Mouse (Mus musculus) mature B cell (primary cell): ENCODE results near the gene Met.

Source experiments
- in situ Hi-C: fragments of 300-500 bp; cut with MboI; formaldehyde crosslinking; loops from 2 replicates; pipeline ENCODE4 v1.14.3; 2019

Gene Met

DNA sequence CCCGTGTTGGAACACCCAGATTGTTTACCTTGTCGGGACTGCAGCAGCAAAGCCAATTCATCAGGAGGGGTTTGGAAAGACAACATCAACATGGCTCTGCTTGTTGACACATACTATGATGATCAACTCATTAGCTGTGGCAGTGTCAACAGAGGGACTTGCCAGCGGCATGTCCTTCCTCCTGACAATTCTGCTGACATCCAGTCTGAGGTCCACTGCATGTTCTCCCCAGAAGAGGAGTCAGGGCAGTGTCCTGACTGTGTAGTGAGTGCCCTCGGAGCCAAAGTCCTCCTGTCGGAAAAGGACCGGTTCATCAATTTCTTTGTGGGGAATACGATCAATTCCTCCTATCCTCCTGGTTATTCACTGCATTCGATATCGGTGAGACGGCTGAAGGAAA, 27.9 kb downstream of the Met start:
- in situ Hi-C loops: no loop called here

DNA sequence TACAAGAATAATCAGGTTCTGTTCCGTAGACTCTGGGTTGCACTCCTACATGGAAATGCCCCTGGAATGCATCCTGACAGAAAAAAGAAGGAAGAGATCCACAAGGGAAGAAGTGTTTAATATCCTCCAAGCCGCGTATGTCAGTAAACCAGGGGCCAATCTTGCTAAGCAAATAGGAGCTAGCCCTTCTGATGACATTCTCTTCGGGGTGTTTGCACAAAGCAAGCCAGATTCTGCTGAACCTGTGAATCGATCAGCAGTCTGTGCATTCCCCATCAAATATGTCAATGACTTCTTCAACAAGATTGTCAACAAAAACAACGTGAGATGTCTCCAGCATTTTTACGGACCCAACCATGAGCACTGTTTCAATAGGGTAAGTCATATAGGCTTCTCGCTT, 28.5 kb downstream of the Met start:
- in situ Hi-C loops: no loop called here

DNA sequence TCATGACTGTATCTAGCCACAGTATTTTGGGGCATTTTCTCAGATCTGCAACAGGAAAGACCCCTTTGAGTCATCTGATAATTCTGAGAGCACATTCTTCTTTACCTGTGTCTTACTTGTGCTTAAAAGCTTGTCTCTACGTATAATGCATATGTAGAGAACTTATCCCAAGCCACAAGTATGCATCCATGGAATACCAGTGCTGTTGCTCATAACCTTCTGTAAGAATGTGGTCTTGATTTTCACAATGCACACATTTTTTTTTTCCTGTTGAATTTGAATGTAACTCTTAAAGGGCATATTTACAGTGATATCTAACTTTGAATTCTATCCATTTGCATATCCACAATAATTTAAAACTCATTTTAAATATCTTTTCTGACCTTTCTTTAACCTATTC, 31.8 kb downstream of the Met start:
- in situ Hi-C loops: no loop called here

DNA sequence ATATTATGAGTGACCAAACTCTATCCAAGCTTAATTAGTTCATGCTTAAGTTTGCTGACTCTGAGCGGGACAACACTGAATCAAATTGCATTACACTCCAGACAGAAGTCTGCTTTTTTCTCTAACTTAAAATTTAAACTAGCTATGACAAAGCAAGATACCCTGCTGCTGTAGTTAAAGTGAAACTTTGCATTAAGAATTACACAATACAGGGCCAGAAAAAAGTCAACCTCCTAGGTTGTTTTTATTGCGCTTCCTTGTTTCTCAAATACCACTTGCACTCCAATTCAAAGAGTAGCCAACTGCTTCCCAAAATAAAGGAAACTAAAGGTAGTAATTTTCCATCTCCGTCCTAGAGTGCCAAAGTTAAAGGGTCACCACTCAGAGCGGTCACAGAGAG, 33.8 kb downstream of the Met start:
- in situ Hi-C loops: no loop called here

DNA sequence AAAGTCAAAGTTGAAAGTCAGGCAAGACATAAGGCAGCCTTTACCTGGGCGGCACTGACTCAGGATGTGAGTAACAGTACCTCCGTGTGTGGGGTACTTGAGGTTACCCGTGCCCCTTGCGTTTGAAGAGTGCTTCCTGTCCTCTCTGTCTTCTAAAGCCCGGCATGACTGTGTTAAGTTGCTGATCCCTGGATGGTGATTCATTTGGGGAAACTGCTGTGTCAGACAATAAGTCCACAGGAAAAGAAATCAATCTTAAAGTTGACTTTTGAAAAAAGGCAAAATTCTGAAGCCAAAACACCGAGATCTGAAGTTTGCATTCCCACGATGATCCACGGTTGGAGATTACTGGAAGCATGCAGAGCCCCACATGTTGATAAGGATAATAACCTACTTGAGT, 35.2 kb downstream of the Met start:
- in situ Hi-C loops: no loop called here

DNA sequence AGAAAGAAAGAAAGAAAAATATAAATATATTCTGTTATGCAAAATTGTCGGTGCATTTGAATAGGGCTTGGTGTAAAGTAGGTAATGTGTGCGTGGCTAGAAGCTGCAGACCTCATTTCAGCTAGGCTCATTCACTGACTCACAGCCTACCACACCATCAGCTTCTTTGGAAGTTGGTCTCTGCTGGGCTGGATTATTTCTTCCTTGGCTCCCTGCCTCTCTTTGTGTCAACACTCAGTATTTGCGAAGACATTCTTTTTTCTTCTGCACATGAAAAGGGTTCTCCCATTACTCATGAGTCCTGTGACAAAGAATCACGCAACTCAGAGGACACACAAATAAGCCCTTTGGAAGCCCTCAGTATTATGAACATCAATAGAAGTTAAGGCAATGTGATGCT, 37.8 kb downstream of the Met start:
- in situ Hi-C loops: no loop called here

DNA sequence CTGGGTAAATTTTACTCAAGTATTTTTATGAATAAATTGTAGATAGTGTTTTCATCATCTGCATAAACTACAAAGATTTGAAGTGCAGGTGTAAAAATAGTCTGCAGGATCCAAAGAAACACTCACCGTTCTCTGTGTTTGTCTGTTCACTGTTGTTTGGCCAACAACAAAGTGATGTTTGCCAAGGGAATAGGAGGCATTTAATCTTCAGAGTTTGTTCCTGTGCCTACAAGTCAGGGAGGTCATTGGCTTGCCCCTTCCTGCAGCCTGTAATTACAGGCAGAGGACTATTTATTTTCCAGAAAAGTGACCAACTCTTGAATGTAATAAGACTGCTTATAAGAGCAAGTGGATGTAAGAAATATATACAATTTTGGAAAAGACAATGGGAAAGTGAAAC, 38.7 kb downstream of the Met start:
- in situ Hi-C loops: no loop called here

DNA sequence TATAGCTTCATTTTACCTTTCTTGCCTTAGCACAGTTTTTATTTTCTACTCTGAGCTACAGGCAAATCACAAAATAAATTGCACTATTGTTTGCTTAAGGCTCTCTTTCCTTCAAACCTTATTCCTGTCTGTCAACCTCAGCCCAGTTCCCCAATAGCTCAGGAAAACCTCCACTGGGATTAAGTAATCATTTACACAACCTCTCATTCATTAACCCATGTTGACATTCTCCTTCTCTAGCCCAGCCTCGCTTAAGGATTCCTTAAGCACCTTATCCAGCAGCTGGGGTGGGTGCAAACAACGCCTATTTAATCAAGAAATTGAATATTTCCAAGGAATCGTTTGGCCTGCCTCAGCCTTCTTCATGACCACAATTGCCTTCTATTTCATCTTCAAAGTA, 40.1 kb downstream of the Met start:
- in situ Hi-C loops: no loop called here

DNA sequence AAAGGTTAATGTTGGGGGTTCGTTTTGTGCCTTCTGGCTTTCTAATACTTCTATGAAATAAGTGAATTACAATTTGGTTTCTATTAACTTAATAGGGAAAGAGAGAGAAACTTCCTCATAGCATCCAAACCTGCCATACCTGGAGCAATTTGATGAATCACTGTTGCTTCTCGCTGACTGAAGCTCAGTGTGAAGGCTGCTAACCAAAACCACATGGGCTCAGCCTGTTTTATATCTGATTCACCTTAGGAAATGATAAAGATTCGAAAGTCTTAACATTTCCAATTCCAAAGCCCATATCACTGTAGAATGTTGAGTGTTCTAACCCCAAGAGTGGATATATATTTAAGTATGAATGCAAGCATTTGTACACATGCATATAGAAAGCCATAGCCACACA, 41.9 kb downstream of the Met start:
- in situ Hi-C loops: no loop called here

DNA sequence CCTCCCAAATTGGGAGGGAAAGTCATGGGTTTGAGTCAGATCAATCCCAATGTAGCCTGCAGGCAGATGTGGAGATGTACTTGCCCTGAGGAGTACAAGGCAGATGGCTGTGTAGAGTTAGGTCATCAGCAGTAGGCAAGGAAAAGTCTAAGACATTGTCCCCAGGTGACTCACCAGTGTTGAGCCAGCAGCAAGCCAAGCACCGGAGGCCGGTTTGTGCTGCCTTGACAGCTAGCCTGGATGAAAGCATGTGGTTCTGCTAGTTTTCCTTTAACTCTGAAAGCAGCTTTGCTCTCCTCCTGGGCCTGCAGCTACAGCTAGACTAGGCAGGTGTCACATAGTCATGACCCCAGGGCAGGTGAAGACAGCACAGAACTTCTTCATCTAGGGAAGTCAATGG, 43.2 kb downstream of the Met start:
- in situ Hi-C loops: no loop called here

DNA sequence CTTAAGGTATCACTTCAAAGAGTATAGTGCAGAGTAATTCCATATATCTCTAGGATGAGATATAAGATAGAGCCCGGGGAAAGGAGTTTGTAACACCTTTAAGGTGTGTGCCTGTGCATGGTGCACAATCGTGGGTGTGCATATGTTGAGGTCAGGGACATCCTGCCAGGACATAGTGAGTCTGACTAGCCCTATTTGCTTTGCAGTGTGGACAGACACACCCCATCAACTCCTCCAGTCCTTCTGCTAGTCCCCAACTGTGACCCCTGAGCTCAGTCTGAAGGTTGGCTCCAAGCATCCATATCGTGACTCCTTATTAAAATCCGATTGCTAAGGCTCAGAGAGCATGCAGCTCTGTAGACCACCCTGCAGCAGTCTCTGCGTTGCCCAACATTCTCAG, 44.6 kb downstream of the Met start:
- in situ Hi-C loops: no loop called here

DNA sequence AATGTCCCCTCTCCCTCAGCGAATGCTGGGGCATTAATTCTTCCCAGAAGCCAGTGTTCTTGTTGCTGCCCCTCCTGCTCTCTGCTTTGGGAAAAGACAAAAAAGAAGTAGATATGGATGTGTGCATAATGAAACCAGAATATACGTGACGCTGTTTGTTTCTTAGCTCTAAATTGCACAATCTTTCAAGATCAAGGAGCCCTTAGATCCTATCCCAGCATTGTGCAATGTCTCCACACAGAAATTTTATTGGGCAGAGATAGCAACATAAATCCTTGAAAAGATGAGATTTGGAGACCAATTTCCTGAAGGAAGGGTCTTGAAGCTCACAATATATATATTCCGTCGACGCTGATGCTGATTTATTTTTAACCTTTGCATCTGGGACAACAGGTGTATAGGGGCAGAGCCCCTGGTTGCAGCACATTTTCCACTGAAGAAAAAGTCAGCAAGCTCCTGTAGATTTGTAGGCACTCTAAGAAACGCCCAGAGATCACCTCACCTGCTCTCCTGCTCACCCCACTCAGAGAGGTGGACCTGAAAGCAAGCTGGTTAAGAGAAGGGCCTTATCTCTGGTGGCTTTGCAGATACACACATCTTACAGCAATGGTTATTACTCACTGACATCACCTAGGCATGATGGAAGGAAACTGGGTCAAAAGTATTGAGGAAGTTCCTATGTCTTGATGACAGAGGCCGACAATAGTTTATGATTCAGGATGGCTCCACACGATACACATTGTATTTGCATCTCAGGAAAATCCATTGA, 45.2 kb downstream of the Met start:
- in situ Hi-C loops: no loop called here

DNA sequence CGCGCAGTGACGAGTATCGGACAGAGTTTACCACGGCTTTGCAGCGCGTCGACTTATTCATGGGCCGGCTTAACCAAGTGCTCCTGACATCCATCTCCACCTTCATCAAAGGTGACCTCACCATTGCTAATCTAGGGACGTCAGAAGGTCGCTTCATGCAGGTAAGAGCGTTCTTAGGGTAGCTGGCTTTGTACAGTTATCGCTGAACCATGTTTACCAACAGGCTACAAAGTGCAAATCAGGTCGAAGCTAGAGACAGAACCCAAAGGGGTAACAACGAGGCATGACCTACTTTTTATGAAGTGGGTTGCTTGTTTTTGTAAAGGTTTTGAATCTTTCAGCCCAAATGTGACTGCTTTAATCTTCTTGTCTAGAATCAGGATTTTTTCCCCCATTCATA, 49.8 kb downstream of the Met start:
- in situ Hi-C loops: no loop called here

DNA sequence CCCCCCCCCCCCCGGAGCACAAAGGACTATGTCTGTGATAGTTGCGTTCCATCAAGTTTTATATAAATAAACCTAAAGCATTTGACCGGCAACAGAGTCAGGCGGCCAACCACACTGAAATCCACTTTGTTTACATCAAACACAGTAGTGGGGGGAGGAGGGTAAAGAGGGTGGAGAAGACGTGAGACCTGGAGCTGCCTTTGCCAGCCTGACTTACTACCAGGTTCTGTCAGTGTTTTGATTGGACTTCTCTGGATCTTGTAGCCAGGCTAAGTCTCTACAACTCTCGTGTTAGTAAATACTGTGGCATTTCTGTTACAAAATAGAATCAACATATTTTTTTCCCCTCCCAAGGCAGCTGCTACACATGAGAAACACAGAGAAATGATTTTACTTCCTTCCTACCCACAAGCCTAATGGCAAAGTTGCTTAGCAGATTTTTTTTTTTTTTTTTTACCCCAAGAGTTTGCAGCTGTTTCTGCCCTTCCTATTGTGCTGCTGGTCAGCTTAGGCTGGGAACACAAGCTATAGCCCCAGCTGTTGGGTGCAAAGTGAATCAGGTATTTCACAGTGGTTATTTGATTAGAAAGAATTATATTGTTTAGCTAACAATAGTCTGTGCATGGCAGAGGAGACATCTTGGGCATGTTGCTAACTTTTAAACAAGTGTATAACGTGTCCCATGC, 52.3 kb downstream of the Met start:
- in situ Hi-C loops: no loop called here

DNA sequence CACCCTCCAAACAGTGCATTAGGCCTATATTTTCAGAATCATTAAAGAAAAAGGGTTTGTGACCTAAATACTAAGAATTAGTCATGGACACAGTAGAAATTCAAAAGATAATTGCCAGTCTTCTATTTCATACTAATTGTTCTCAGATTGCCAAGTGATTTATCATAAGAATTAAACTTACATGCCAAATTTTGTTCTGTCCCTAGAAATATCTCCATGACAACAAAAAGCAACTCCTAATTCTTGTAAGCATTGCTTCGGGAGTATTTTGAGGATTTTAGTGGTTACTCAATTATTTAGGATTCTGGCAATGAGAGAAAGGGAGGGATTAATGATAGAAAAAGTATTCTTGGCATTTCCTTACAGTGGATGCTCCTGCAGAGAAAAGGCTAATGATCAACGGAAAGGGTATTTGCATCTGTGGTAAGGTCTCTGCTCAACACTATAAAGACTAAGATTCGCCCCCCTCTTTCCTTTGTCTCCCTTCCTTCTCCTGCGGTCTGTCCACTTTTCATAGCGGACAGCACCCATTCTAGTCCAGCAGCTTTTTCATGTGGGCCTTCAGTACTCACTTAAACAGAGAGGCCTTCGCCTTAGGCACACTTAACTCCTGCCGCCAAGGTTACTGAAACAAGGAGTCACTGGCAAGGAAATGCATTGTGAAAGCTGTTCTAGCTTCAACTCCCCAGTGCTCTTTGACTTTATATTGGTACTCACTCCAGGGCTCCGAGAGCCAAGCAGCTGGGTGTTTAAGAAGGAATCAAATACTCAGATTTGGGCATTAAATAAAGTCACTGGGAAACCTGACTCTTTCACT, 58.5 kb downstream of the Met start:
- in situ Hi-C loops: no loop called here

DNA sequence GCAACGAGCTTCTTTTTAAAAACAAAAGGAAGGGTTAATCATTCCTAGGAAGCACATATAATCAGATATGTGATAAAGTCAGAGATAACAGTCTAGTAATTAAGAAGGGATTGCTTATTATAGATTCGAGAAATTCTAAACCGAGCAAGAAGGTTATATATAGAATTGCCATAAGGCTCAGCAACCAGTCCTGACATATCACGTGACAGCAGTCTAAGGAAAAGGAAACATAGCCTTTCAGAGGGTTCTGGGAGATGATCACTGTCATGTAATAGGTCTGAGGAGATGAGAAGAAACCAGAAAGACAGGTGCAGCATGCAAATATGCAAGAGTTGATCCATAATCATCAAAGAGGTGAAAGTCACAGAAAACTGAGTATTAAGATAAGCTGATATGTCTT, 59.3 kb downstream of the Met start:
- in situ Hi-C loops: no loop called here

DNA sequence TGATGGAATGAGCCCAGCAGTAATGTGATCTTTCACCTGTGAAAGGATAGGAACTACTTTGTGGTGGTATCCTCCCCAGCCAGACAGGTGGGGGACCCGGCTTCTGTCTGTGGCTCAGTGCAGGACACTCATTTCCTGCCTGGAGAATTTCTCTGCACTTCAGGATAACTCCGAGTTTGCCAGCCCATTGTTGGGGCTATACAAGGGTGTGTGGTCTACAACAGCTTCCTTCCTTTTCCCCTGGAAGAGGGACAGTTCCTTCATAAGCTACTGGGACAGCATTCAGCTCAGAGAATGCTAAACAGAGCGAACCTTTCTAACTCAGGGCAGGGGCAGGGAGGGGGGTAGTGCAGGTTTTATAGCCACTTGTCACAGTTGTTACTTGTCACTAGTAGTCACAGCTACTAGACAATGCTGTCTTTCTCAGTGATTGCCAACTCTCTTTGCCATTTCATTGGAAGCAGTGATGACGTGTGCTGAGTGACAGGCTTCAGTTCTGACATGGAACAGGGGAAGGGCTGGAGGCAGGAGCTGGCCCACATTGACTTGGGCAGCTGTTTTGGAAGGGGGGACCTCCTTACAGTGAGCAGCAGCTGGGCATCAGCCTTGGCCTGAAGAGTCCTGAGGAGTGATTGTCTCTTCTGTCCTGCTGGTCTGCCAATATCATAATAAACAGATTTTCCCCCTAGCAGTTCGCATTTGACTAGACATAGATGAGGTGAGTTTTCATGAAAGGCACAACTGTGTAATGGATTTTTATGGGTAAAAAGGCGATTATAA, 66.1 kb downstream of the Met start:
- in situ Hi-C loops: no loop called here

DNA sequence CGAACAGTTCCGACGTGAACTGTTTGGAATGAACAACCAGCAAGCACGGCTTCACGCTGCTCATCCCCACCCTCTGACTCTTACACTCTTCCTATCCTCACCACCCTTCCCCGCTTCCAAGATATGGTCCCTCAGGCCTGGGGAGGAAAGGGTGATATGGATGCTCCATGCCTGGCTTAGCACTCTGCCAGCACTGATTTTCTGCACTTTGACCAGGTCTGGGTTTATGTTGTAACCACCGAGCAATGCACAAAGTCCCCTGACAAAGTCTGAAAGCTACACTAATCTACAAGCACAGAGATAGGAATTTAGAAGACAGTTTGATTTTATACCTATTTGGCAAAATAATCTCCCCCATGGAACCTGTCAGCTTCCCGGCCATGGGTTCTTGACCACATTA, 78.0 kb downstream of the Met start:
- in situ Hi-C loops: no loop called here

DNA sequence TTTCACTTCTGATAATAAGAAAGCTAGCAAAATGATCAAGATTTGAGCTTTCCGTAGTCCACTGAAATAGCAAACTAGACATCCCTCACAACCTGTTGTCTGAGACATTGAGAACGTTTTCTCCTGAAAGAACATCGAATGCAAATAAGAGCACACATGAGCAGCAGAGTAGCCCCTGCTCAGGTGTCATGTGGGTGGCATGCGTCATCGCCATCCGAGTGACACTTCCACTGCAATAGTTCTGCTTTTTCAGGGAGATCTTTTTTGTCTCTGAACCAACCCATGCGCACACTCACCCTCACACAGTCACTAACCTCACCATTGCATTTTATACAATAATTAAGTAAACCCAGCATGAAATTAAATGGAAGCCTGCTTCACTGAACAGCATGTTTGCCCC, 78.8 kb downstream of the Met start:
- in situ Hi-C loops: no loop called here

DNA sequence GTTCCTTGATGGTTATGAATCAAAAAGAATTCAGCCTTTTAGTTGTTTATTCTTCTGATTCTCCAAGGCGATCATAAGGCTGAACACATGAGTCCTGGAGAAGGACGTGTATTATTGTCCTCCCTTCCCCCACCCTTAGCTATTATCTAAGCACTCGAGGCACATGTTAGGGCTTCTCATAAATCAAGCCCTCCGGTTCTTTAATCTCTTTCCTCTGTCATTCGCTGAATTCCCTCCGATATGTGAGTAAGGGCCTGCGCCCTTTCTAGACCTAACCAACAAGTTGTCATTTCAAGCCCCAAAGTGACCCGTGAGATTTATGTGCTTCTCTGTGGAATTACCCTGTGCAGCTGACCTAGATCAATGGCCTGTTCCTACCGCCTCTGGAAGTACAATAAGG, 81.9 kb downstream of the Met start:
- in situ Hi-C loops: no loop called here

DNA sequence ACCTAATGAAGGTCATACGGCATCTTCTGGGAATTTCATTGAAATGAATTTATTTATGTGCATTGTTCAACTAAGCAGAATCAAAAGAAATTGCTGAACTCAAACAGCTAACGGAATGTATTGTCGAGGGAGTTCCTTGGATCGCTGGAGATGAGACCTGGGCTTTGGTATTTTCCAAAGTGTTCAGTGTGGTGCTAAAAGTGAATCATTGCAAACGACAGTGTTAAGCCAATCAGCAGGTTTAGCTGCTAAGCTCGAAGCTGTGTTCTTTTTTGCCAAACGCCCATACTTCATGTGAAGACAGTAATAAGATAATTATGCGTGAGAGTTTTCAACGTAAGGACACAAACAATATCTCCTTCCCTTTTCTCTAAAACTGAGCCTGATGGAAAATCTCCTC, 82.7 kb downstream of the Met start:
- in situ Hi-C loops: no loop called here

DNA sequence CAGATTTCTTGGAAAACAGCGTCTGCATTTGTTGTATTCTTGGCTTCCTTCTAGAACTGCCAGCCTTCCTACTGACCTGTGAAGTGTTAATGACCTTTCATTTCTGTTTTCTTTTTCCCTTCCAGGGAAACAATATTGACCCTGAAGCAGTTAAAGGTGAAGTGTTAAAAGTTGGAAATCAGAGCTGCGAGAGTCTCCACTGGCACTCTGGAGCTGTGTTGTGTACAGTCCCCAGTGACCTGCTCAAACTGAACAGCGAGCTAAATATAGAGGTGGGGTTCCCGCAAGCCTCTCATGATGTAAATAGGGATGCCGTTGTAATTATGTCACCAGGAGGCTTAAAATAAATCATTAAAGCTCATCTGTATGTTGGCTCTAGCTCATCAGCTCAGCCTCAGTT, 83.2 kb downstream of the Met start:
- in situ Hi-C loops: no loop called here
